Mouse (Mus musculus) brain, embryonic 14.5 days (tissue): ENCODE results near the gene Stom.

ENCODE experiments used
- CTCF ChIP-seq: fragments of 200-500 bp; IDR thresholded peaks from 2 replicates; pipeline ENCODE4 v1.5.1; 2012; ENCODE audit warnings: inconsistent platforms, mild to moderate bottlenecking, moderate library complexity, borderline replicate concordance; ENCODE audit not compliant: insufficient read depth, insufficient read length; ENCODE audit errors: extremely low read depth
- POLR2A ChIP-seq: fragments of 200-500 bp; IDR thresholded peaks from 2 replicates; pipeline ENCODE4 v1.6.1; 2012; ENCODE audit warnings: mild to moderate bottlenecking, inconsistent platforms, borderline replicate concordance; ENCODE audit not compliant: poor library complexity, insufficient read depth, insufficient read length, severe bottlenecking; ENCODE audit errors: extremely low read depth

- no peak for TF ChIP-seq CTCF
- no peak for TF ChIP-seq POLR2A
Measured at GRCm38 (mm10) chr2:35337419-35337818, 643 bp upstream of the Stom start.
